Mouse (Mus musculus) erythroblast, embryonic 14.5 days (primary cell): Measurements from ENCODE around the gene Ggta1.
A peak's percentile ranks its signal among the peaks of the same experiment; 100 is the strongest.

Experiments
- GATA1 ChIP-seq: IDR thresholded peaks from 2 replicates; pipeline ENCODE4 v1.6.1; 2012; ENCODE audit warnings: low read length, inconsistent platforms, mixed read lengths
- TAL1 ChIP-seq: IDR thresholded peaks from 3 replicates; pipeline ENCODE4 v1.6.1; 2012; ENCODE audit warnings: low read length, inconsistent platforms, mixed read lengths

DNA sequence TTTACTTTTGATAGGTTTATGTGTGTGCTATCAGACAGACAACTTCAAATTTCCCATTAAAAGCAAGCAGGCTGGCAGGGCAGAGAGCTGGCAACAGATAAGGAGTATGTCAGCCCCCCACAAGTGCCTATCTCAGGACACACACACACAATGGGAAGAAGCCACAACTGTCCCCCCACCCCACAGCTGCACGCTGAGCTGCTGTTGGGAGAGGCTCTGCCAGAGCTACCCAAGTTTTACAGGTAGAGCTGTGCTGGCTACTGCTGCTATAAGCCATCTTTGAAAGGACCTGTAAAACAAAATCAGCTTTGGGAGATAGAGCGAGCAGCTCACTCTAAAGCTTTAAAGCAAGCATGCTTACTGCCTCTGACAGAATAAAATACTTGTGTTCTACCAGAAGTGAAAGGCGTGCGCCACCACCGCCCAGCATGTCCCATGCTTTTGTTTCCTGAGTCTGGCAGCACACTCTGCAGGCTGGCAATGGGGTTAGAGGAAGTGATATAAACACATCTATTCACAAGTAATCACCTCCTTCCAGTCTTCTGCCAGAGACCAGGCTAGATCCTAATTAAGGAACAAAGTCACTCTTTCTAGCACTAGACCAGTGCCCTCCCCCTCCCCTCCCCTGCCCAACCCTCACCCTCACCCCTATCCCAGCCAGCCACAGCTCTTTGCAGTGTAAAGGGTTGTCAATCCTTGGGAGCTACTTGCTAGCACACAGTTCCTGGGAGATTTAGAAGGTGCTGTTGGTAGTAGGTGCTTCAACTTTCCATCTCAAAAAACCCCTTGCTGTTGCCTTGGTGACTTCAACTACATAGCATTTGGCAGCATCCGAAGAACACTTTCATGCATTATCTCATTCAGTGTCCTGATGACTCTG, 43.5 kb upstream of the Ggta1 start:
- TF ChIP-seq GATA1 = peak; percentile 42; the same call in 1 of the 2 replicates
- peak; percentile 32; the same call in 2 of the 3 replicates for TF ChIP-seq TAL1
